Comparison of ENCODE assay signal across 8 mouse cellular contexts in genomic region chr7:45522957-45523676, GRCm38 (mm10). TPM values are rescaled to one million over a fixed set of nuclear protein-coding genes. Genes with fewer than 3 reads are reported as not detected.
DNase-seq lines count a peak whose midpoint lies in the region; ATAC-seq and TF ChIP-seq lines count a peak whose summit lies in the region.

No protein-coding gene starts in this region.

- no peak for TF ChIP-seq POLR2A in kidney, adult 2 months (IDR thresholded peaks at IDR 0.05; ENCODE audit: low read depth, low read length)
- TF ChIP-seq POLR2A in thymus, adult 2 months (IDR thresholded peaks at IDR 0.05; ENCODE audit: control insufficient read depth, extremely low read depth, insufficient read depth, low read length, poor library complexity): no peak

- peak; percentile 35 for DNase-seq in kidney, adult 2 months
- no peak for DNase-seq in kidney, adult 8-10 months
- no peak for DNase-seq in Patski (ENCODE audit: low read depth, low spot score)
- DNase-seq in testis, postnatal 10 days (ENCODE audit: low spot score): no peak
- DNase-seq in frontal cortex, adult 2 months (ENCODE audit: extremely low spot score in 1 of 2, low spot score in 1 of 2): no peak
- no peak for DNase-seq in thymus, adult 2 months

- H3K4me3 ChIP-seq in kidney, adult 2 months (ENCODE audit: insufficient read depth, low read depth, low read length): peak overlapping the region; percentile 20; the same call in 1 of the 2 replicates
- peak overlapping the region; percentile 21 for H3K4me3 ChIP-seq in heart, embryonic 16.5 days (ENCODE audit: low read length)
- peak overlapping the region; percentile 86 for H3K4me3 ChIP-seq in liver, embryonic 16.5 days (ENCODE audit: low read depth, low read length)
- H3K4me3 ChIP-seq in thymus, adult 2 months (ENCODE audit: control insufficient read depth, insufficient read depth, low read length): no peak overlapping the region

- H3K27ac ChIP-seq in kidney, adult 2 months (ENCODE audit: insufficient read depth, low read depth, low read length): peak overlapping the region; percentile 62
- no peak overlapping the region for H3K27ac ChIP-seq in heart, embryonic 16.5 days (ENCODE audit: low read length)
- peak overlapping the region; percentile 90 for H3K27ac ChIP-seq in liver, embryonic 16.5 days (ENCODE audit: low read length)
- no peak overlapping the region for H3K27ac ChIP-seq in thymus, adult 2 months (ENCODE audit: control insufficient read depth, insufficient read depth, low read length)

- peaks cover 2% of the 10 kb centered on the region; the same call in 1 of the 2 replicates for H3K36me3 ChIP-seq in kidney, adult 2 months (ENCODE audit: control insufficient read depth, insufficient read depth, low read length)
- H3K36me3 ChIP-seq in heart, embryonic 16.5 days (ENCODE audit: control insufficient read depth, insufficient read depth): no peaks in the 10 kb centered on the region
- H3K36me3 ChIP-seq in liver, embryonic 16.5 days (ENCODE audit: control insufficient read depth, insufficient read depth): peaks cover 28% of the 10 kb centered on the region
- H3K36me3 ChIP-seq in thymus, adult 2 months (ENCODE audit: control insufficient read depth, insufficient read depth, low read length): no peaks in the 10 kb centered on the region

- no peak for TF ChIP-seq CTCF in kidney, adult 2 months (conservative IDR thresholded peaks at IDR 0.05; ENCODE audit: insufficient read depth, insufficient read length, low read depth, low read length)
- no peak for TF ChIP-seq CTCF in Patski (IDR thresholded peaks at IDR 0.05)
- TF ChIP-seq CTCF in thymus, adult 2 months (IDR thresholded peaks at IDR 0.05; ENCODE audit: borderline replicate concordance, control insufficient read depth, extremely low read depth, insufficient read depth, low read length, poor library complexity): no peak

- in situ Hi-C loops in Patski (cut with MboI; ENCODE audit: low pct_unique_long_range_greater_than_20kb): no loop called here

- H3K27me3 ChIP-seq in kidney, adult 2 months (replicated peaks; ENCODE audit: control insufficient read depth, insufficient read depth, low read length): no peaks in the 10 kb centered on the region
- no peaks in the 10 kb centered on the region for H3K27me3 ChIP-seq in Patski
- H3K27me3 ChIP-seq in heart, embryonic 16.5 days (ENCODE audit: control insufficient read depth, insufficient read depth, low read length): no peaks in the 10 kb centered on the region
- no peaks in the 10 kb centered on the region for H3K27me3 ChIP-seq in liver, embryonic 16.5 days (ENCODE audit: control insufficient read depth, insufficient read depth, low read depth, low read length)
- no peaks in the 10 kb centered on the region for H3K27me3 ChIP-seq in thymus, adult 2 months (ENCODE audit: control insufficient read depth, insufficient read depth, low read length)

- WGBS in kidney, adult 2 months: 47% methylated on average over 18 of the region's 18 CpGs
- 66% methylated on average over 18 of the region's 18 CpGs for WGBS in heart, embryonic 16.5 days
- 56% methylated on average over 18 of the region's 18 CpGs for WGBS in liver, embryonic 16.5 days (ENCODE audit: insufficient replicate concordance)
- 91% methylated on average over 18 of the region's 18 CpGs for WGBS in thymus, adult 2 months

- H3K4me2 ChIP-seq in heart, embryonic 16.5 days (ENCODE audit: low read depth, low read length): peak overlapping the region; percentile 51
- peak overlapping the region; percentile 68 for H3K4me2 ChIP-seq in liver, embryonic 16.5 days (ENCODE audit: low read depth, low read length)

- POLR2A ChIA-PET in Patski (lab: Charles Lee): interaction anchor here (0.7 kb wide), 1 partner anchor 124 kb away, joined by 3 read pairs; no protein-coding TSS in a partner anchor

- ATAC-seq in Patski: peak; percentile 14
- ATAC-seq in heart, embryonic 16.5 days (replicated peaks; ENCODE audit: extremely low read depth, insufficient read depth, low FRiP score): no peak
- no peak for ATAC-seq in liver, embryonic 16.5 days (ENCODE audit: low read depth)

- CTCF ChIA-PET in Patski (lab: Charles Lee): interaction anchor here (1.0 to 2.6 kb wide), 4 partner anchors 13 to 159 kb away, joined by 4 to 8 read pairs (median 6); partner anchors contain the start of gene Nucb1

- no peaks in the 10 kb centered on the region for H3K9me3 ChIP-seq in heart, embryonic 16.5 days (replicated peaks; ENCODE audit: control insufficient read depth, low read length)
- H3K9me3 ChIP-seq in liver, embryonic 16.5 days (replicated peaks; ENCODE audit: control insufficient read depth, low read length): no peaks in the 10 kb centered on the region

- H3K9ac ChIP-seq in heart, embryonic 16.5 days (ENCODE audit: low read length): no peak overlapping the region
- peak overlapping the region; percentile 96 for H3K9ac ChIP-seq in liver, embryonic 16.5 days (ENCODE audit: low read depth, low read length)

- peaks cover 20% of the 10 kb centered on the region for H3K4me1 ChIP-seq in kidney, adult 2 months (ENCODE audit: control insufficient read depth, insufficient read depth, low read length)
- peaks cover 28% of the 10 kb centered on the region for H3K4me1 ChIP-seq in heart, embryonic 16.5 days (ENCODE audit: control insufficient read depth, insufficient read depth, low read length)
- peaks cover 29% of the 10 kb centered on the region for H3K4me1 ChIP-seq in liver, embryonic 16.5 days (ENCODE audit: control insufficient read depth, low read depth, low read length)
- peaks cover 23% of the 10 kb centered on the region for H3K4me1 ChIP-seq in thymus, adult 2 months (replicated peaks; ENCODE audit: control insufficient read depth, insufficient read depth, low read length)

RNA-seq across cellular contexts. Expression of gene Ppp1r15a, which starts 3.0 kb away (rescaled TPM):
- polyA plus RNA-seq in kidney, adult 2 months (2012; rRNA removed): 26.6 and 28.2 TPM in 2 replicates
- 123 TPM for polyA plus RNA-seq in Patski (2021)
- polyA plus RNA-seq in heart, embryonic 16.5 days (2015; fragmentation: Nextera tagmentation; extraction: Ambion mirVana): 25.0 and 27.1 TPM in 2 replicates
- 293 and 328 TPM in 2 replicates for polyA plus RNA-seq in liver, embryonic 16.5 days (2015; fragmentation: Nextera tagmentation; extraction: Ambion mirVana)
- polyA plus RNA-seq in frontal cortex, adult 2 months (2012; rRNA removed): 19.9 and 20.3 TPM in 2 replicates
- 27.6 and 35.3 TPM in 2 replicates for polyA plus RNA-seq in thymus, adult 2 months (2012; rRNA removed)

RNA-seq across cellular contexts. Expression of gene Plekha4, which starts 3.0 kb away (rescaled TPM):
- polyA plus RNA-seq in kidney, adult 2 months (2012; rRNA removed): 4.6 and 5.9 TPM in 2 replicates
- 2.2 TPM for polyA plus RNA-seq in Patski (2021)
- polyA plus RNA-seq in heart, embryonic 16.5 days (2015; fragmentation: Nextera tagmentation; extraction: Ambion mirVana): 1.3 and 1.8 TPM in 2 replicates
- polyA plus RNA-seq in liver, embryonic 16.5 days (2015; fragmentation: Nextera tagmentation; extraction: Ambion mirVana): 0.47 and 0.78 TPM in 2 replicates
- 5.4 and 8.5 TPM in 2 replicates for polyA plus RNA-seq in frontal cortex, adult 2 months (2012; rRNA removed)
- polyA plus RNA-seq in thymus, adult 2 months (2012; rRNA removed): 9.7 and 12.3 TPM in 2 replicates

RNA-seq across cellular contexts. Expression of gene Nucb1, which starts 12.9 kb away (rescaled TPM):
- polyA plus RNA-seq in kidney, adult 2 months (2012; rRNA removed): 397 and 405 TPM in 2 replicates
- 506 TPM for polyA plus RNA-seq in Patski (2021)
- 156 and 160 TPM in 2 replicates for polyA plus RNA-seq in heart, embryonic 16.5 days (2015; fragmentation: Nextera tagmentation; extraction: Ambion mirVana)
- polyA plus RNA-seq in liver, embryonic 16.5 days (2015; fragmentation: Nextera tagmentation; extraction: Ambion mirVana): 122 and 124 TPM in 2 replicates
- polyA plus RNA-seq in frontal cortex, adult 2 months (2012; rRNA removed): 88.5 and 103 TPM in 2 replicates
- polyA plus RNA-seq in thymus, adult 2 months (2012; rRNA removed): 204 and 216 TPM in 2 replicates

RNA-seq across cellular contexts. Expression of gene Hsd17b14, which starts 31.6 kb away (rescaled TPM):
- polyA plus RNA-seq in kidney, adult 2 months (2012; rRNA removed): 43.9 and 48.3 TPM in 2 replicates
- polyA plus RNA-seq in Patski (2021): 1.6 TPM
- polyA plus RNA-seq in heart, embryonic 16.5 days (2015; fragmentation: Nextera tagmentation; extraction: Ambion mirVana): 0.66 and 0.87 TPM in 2 replicates
- 1.3 and 1.8 TPM in 2 replicates for polyA plus RNA-seq in liver, embryonic 16.5 days (2015; fragmentation: Nextera tagmentation; extraction: Ambion mirVana)
- polyA plus RNA-seq in frontal cortex, adult 2 months (2012; rRNA removed): 0.34 and 0.53 TPM in 2 replicates
- polyA plus RNA-seq in thymus, adult 2 months (2012; rRNA removed): 2.2 and 2.6 TPM in 2 replicates

RNA-seq across cellular contexts. Expression of gene Dhdh, which starts 34.5 kb away (rescaled TPM):
- 6.0 and 6.1 TPM in 2 replicates for polyA plus RNA-seq in kidney, adult 2 months (2012; rRNA removed)
- polyA plus RNA-seq in Patski (2021): 0.06 TPM
- polyA plus RNA-seq in heart, embryonic 16.5 days (2015; fragmentation: Nextera tagmentation; extraction: Ambion mirVana): 3.4 TPM in 2 replicates
- polyA plus RNA-seq in liver, embryonic 16.5 days (2015; fragmentation: Nextera tagmentation; extraction: Ambion mirVana): 2.5 and 3.3 TPM in 2 replicates
- polyA plus RNA-seq in frontal cortex, adult 2 months (2012; rRNA removed): 8.0 and 8.8 TPM in 2 replicates
- 2.3 and 2.4 TPM in 2 replicates for polyA plus RNA-seq in thymus, adult 2 months (2012; rRNA removed)

Comparison
In these comparisons a context has a peak if more than half of its experiments do, and no peak if none do; other contexts are left out.
1. H3K27ac ChIP-seq: peak in kidney, adult 2 months (single experiment) and liver, embryonic 16.5 days (single experiment); none in heart, embryonic 16.5 days (single experiment) and thymus, adult 2 months (single experiment).